Mouse (Mus musculus) midbrain, embryonic 10.5 days (tissue): ENCODE measurements at regions not wholly inside any gene's neighbourhood (a gene's known extent, or its start where the extent isn't known, plus 50 kb on each side); places are given as distances from the start of the nearest gene placed in this dataset.

Experiments used
- DNase-seq: peaks from one replicate; pipeline ENCODE4 v3.0.0-alpha.2; 2017; ENCODE audit warnings: low spot score
- H3K27ac ChIP-seq: fragments of 300-500 bp; sonication (generic); replicated peaks from 2 replicates; pipeline ENCODE4 v1.5.1; 2016; ENCODE audit warnings: mild to moderate bottlenecking
- H3K27me3 ChIP-seq: fragments of 300-500 bp; sonication (generic); 2 replicates; pipeline ENCODE4 v1.6.1; 2016; ENCODE audit warnings: low read depth, mild to moderate bottlenecking; ENCODE audit not compliant: poor library complexity, severe bottlenecking
- H3K36me3 ChIP-seq: fragments of 300-500 bp; sonication (generic); 2 replicates; pipeline ENCODE4 v1.6.1; 2016; ENCODE audit warnings: mild to moderate bottlenecking, moderate library complexity
- H3K4me1 ChIP-seq: fragments of 300-500 bp; sonication (generic); 2 replicates; pipeline ENCODE4 v1.6.1; 2016
- H3K4me3 ChIP-seq: fragments of 300-500 bp; sonication (generic); 2 replicates; pipeline ENCODE4 v1.5.1; 2016; ENCODE audit warnings: mild to moderate bottlenecking, moderate library complexity
- H3K9me3 ChIP-seq: fragments of 300-500 bp; sonication (generic); replicated peaks from 2 replicates; pipeline ENCODE4 v1.6.1; 2016; ENCODE audit warnings: mild to moderate bottlenecking
- WGBS: fragments of 180-500 bp; shearing (Covaris S2); methylation state at CpG from one replicate; pipeline ENCODE4 v1.1.7; 2016; 5-methylcytosine and 5-hydroxymethylcytosine counted together

GRCm38 (mm10) chr10:38567270-38567669 lies 254.3 kb downstream of the Rfpl4b start:
- H3K9me3 ChIP-seq, result no peaks in the 10 kb centered on the region
- H3K27ac ChIP-seq, result no peak overlapping the region
- H3K4me3 ChIP-seq, result no peak overlapping the region
- DNase-seq, result no peak
- no peaks in the 10 kb centered on the region for H3K36me3 ChIP-seq
- H3K4me1 ChIP-seq, result no peaks in the 10 kb centered on the region
- H3K27me3 ChIP-seq, result no peaks in the 10 kb centered on the region
- WGBS, result 83% methylated on average over 1 of the region's 1 CpGs

DNA sequence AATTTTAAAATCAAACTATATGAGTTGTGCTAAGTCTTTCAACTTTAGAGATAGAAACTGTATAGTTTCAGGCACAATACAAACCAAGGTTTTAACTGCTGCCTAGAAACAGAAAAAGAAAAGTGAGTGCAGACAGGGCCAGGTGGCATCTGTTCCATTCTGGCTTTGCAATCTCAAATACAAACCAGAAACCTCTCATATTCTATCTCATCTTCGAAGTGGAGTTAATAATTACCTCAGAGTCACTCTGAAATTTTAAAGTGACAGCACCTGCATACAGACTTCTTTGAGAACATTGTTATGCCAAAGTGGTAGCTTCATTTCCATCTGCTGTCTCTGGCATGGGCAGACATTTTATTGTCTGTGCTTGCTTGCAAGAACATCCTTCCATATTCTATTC lies 255.2 kb downstream of the Rfpl4b start:
- Histone ChIP-seq H3K27me3 (no peaks in the 10 kb centered on the region), H3K36me3 (no peaks in the 10 kb centered on the region), H3K4me1 (no peaks in the 10 kb centered on the region), H3K4me3 (no peak overlapping the region), H3K9me3 (no peaks in the 10 kb centered on the region), H3K27ac (no peak overlapping the region)
- WGBS, result 86% methylated on average over 1 of the region's 1 CpGs
- no peak for DNase-seq

DNA sequence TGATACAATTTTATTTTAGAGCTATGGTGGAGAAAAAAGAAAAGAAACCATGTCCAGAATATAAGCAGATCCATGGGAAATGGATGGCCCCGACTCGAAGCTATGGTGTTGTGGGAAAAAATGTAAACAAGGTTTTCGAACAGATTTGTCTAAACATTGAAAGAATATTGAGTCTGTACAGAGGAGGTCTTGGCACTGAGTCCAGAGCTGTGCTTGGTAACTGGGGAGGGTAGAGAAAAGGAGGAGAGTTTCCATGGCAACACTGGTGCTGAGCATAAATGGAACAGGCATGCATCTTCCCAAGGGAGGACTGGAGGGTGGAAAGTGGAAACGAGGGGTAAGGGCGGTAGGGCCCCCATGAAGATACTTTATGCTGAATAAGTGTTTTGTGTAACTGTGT lies 266.5 kb downstream of the Rfpl4b start:
- H3K4me3 ChIP-seq, result no peak overlapping the region; the same call in 1 of the 2 replicates
- H3K4me1 ChIP-seq, result peaks cover 34% of the 10 kb centered on the region
- peaks cover 4% of the 10 kb centered on the region for H3K36me3 ChIP-seq
- H3K9me3 ChIP-seq, result no peaks in the 10 kb centered on the region
- H3K27ac ChIP-seq, result peak overlapping the region; percentile 83
- no peaks in the 10 kb centered on the region for H3K27me3 ChIP-seq
- DNase-seq, result peak; percentile 65
- WGBS, result 19% methylated on average over 5 of the region's 5 CpGs

DNA sequence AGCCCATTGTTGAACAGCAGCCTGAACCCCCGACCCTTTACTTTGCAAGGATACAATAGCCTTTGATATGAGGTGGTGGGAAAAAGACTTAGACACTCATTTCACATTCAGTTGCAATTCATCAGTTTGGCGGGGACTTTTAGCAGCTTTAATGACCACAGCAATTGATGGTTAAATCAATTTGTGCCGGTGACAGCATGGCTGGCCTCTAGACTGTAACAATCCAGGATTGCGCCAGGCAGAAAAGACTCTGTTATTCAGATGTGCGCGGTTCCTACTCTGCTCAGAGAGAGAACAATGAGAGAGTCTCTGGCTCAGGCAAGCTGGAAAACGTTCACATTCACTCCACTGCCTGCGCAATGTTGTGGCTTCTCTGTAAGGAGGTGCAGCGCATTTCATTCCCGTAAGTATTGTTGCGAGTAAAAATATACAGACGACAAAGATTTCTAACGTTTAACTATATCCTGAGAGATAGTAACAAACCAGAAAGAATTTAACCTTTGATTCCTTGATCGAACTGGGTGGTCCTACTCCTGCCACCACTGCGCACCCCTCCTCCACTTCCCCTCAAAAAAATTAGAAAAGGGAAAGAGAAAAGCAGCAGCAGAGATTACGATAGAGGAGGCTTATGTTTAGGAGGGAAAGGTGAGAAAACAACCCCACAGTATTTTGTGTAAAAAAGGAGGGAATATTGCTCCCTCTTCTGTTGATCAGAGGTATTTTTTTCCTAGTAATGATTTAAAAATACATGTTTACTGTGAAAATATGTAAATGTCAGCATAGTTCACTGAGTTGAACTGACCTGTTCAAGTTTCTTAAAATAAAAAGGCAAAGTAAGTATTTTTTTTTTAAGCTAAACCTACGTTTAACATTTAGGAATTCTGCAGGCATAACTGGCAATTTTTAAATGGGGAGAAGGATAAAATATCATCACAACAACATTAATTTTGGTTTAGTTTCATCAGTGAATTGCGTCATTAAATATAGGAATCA lies 267.6 kb downstream of the Rfpl4b start:
- H3K9me3 ChIP-seq, result no peaks in the 10 kb centered on the region; the same call in 1 of the 2 replicates
- DNase-seq, result peak; percentile 85
- peak overlapping the region; percentile 83 for H3K27ac ChIP-seq
- H3K36me3 ChIP-seq, result peaks cover 12% of the 10 kb centered on the region
- H3K4me1 ChIP-seq, result peaks cover 34% of the 10 kb centered on the region
- WGBS, result 8% methylated on average over 18 of the region's 18 CpGs
- peak overlapping the region; percentile 38 for H3K4me3 ChIP-seq
- no peaks in the 10 kb centered on the region for H3K27me3 ChIP-seq

GRCm38 (mm10) chr10:38553326-38553687 lies 268.3 kb downstream of the Rfpl4b start:
- no peak for DNase-seq
- H3K4me3 ChIP-seq, result no peak overlapping the region
- H3K9me3 ChIP-seq, result no peaks in the 10 kb centered on the region; the same call in 1 of the 2 replicates
- H3K36me3 ChIP-seq, result peaks cover 14% of the 10 kb centered on the region
- peaks cover 34% of the 10 kb centered on the region for H3K4me1 ChIP-seq
- H3K27me3 ChIP-seq, result no peaks in the 10 kb centered on the region
- H3K27ac ChIP-seq, result peak overlapping the region; percentile 83

DNA sequence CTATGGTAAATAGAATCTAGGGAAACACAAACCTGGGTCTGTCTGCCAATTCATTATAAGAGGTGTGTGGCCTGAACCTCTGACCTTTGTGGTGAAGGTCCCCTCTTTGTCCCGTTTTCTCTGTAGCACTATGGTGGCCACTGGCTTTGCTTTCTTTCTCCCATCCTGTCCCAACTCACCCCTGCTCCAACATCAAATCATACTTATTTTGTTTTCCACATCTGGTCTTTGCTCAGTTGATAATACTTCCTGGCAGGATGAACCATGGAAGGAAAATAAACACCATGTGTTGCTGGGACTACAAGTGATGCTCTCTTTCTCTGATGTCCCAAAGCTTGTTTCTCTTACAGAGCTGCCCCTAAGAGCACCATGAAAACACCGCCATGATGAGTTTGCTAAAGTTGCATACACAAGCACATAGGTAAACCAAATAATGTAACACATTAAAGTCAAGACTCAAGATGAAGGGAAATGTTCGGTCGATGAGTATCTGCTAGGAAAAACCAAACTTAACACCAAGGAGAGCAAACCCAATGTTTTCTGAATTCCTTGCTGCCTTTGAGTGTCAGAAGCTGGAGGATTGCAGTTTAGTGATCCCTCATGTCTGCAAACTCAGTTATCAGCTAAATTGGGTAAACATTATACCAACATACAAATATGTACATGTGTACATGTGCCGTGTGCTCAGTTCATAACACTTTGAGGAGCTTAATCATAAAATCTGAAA lies 269.1 kb downstream of the Rfpl4b start:
- Histone ChIP-seq H3K9me3 (no peaks in the 10 kb centered on the region; the same call in 1 of the 2 replicates), H3K4me3 (no peak overlapping the region), H3K27ac (peak overlapping the region; percentile 83), H3K27me3 (no peaks in the 10 kb centered on the region), H3K36me3 (peaks cover 14% of the 10 kb centered on the region), H3K4me1 (peaks cover 34% of the 10 kb centered on the region)
- 71% methylated on average over 5 of the region's 5 CpGs for WGBS
- DNase-seq, result peak; percentile 19

GRCm38 (mm10) chr10:38540031-38540430 lies 281.5 kb downstream of the Rfpl4b start:
- H3K27ac ChIP-seq, result no peak overlapping the region
- no peaks in the 10 kb centered on the region for H3K9me3 ChIP-seq
- no peak for DNase-seq
- H3K4me3 ChIP-seq, result no peak overlapping the region
- no peaks in the 10 kb centered on the region for H3K27me3 ChIP-seq
- WGBS, result 94% methylated on average over 4 of the region's 4 CpGs
- H3K36me3 ChIP-seq, result no peaks in the 10 kb centered on the region
- peaks cover 4% of the 10 kb centered on the region; the same call in 1 of the 2 replicates for H3K4me1 ChIP-seq

GRCm38 (mm10) chr10:38538766-38539165 lies 282.8 kb downstream of the Rfpl4b start:
- no peak for DNase-seq
- Histone ChIP-seq H3K27me3 (no peaks in the 10 kb centered on the region), H3K4me1 (peaks cover 4% of the 10 kb centered on the region; the same call in 1 of the 2 replicates)

DNA sequence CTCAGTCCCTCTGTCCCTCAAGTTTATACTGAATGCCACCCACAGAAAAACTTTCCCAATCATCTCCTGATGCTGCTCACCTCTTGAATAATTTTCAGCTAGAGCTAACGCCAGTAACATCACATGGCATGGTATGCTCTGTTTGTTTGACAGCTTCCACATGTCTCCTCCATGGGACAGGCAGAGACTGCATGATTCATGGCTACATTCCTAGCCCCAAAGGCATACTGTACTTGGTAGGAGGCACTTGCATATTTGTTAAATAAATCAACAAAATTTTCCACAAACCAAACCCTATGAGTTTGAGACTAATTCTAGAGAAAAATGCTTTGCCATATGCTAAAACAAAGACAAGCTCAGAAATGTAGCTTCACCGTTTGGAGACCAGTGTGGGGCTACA lies 304.9 kb downstream of the Rfpl4b start:
- no peaks in the 10 kb centered on the region for H3K9me3 ChIP-seq
- no peaks in the 10 kb centered on the region for H3K4me1 ChIP-seq
- 84% methylated on average over 2 of the region's 2 CpGs for WGBS
- no peak overlapping the region for H3K27ac ChIP-seq
- no peak for DNase-seq
- no peak overlapping the region for H3K4me3 ChIP-seq
- no peaks in the 10 kb centered on the region for H3K36me3 ChIP-seq
- H3K27me3 ChIP-seq, result no peaks in the 10 kb centered on the region

More at GRCm38 (mm10) chr10:38538766-38539165, 282.8 kb downstream of the Rfpl4b start:
- Histone ChIP-seq H3K4me3 (no peak overlapping the region), H3K9me3 (no peaks in the 10 kb centered on the region), H3K27ac (no peak overlapping the region), H3K36me3 (no peaks in the 10 kb centered on the region)
